Mouse (Mus musculus) olfactory bulb, adult 2 months (tissue): ENCODE results near the gene Adamts8.

Experiments used
- CTCF ChIP-seq: fragments of 200-500 bp; IDR thresholded peaks from 2 replicates; pipeline ENCODE4 v1.5.1; 2012; ENCODE audit warnings: low read depth, mild to moderate bottlenecking, low read length, moderate library complexity; ENCODE audit not compliant: insufficient read depth
- POLR2A ChIP-seq: fragments of 200-500 bp; IDR thresholded peaks from 2 replicates; pipeline ENCODE4 v1.6.1; 2012; ENCODE audit warnings: mild to moderate bottlenecking, low read depth, low read length, moderate library complexity; ENCODE audit not compliant: insufficient read depth

GRCm38 (mm10) chr9:30903266-30903665 lies 39.1 kb upstream of the Adamts8 start:
- TF ChIP-seq CTCF (no peak), POLR2A (no peak)
